ENCODE assay signal across 19 mouse cellular contexts in genomic region chr13:32232391-32232790, GRCm38 (mm10).
"Had no signal": no experiment of that assay in that cellular context is flagged by ENCODE, and none has a peak within 500 bp of the region (broad histone marks: within the 10 kb centered on the region; RNA-seq: fewer than 3 reads in every experiment).

No protein-coding gene starts in this region.

- DNase-seq: lung, adult 18-20 months; lung, postnatal 10 days; lung, postnatal 36 days; midbrain, embryonic 14.5 days; retina, postnatal 1 day; right cerebral cortex, adult 18-20 months; right cerebral cortex, postnatal 25 days; right cerebral cortex, postnatal 4 days; spleen, adult 18-20 months; thymus, adult 18-20 months; thymus, postnatal 14 days; thymus, postnatal 36 days had no signal

- H3K27ac ChIP-seq: lung, embryonic 15.5 days; midbrain, embryonic 10.5 days; midbrain, embryonic 12.5 days; neural tube, embryonic 13.5 days; neural tube, embryonic 15.5 days had no signal

- H3K36me3 ChIP-seq: lung, embryonic 15.5 days; midbrain, embryonic 10.5 days; midbrain, embryonic 12.5 days; neural tube, embryonic 13.5 days; neural tube, embryonic 15.5 days had no signal

- H3K9me3 ChIP-seq: lung, embryonic 15.5 days; midbrain, embryonic 10.5 days; midbrain, embryonic 12.5 days; neural tube, embryonic 13.5 days; neural tube, embryonic 15.5 days had no signal

- H3K4me3 ChIP-seq: lung, embryonic 15.5 days; midbrain, embryonic 10.5 days; midbrain, embryonic 12.5 days; myocyte; neural tube, embryonic 13.5 days; neural tube, embryonic 15.5 days had no signal

- H3K9ac ChIP-seq: lung, embryonic 15.5 days; midbrain, embryonic 12.5 days; neural tube, embryonic 13.5 days; neural tube, embryonic 15.5 days had no signal

- ATAC-seq: midbrain, embryonic 16.5 days had no signal

- H3K4me1 ChIP-seq: midbrain, embryonic 10.5 days; midbrain, embryonic 12.5 days had no signal

- H3K27me3 ChIP-seq: lung, embryonic 15.5 days; midbrain, embryonic 12.5 days; neural tube, embryonic 13.5 days; neural tube, embryonic 15.5 days had no signal

- H3K4me2 ChIP-seq: lung, embryonic 15.5 days; midbrain, embryonic 12.5 days; neural tube, embryonic 13.5 days; neural tube, embryonic 15.5 days had no signal
